Mouse (Mus musculus) thymus, adult 2 months (tissue): Measurements from ENCODE around the gene Shc3.

Experiments used
- CTCF ChIP-seq: fragments of 200-500 bp; IDR thresholded peaks from 2 replicates; pipeline ENCODE4 v1.5.1; 2012; ENCODE audit warnings: mild to moderate bottlenecking, control low read depth, low read length, moderate library complexity, borderline replicate concordance; ENCODE audit not compliant: control insufficient read depth, poor library complexity, insufficient read depth; ENCODE audit errors: extremely low read depth
- POLR2A ChIP-seq: fragments of 200-500 bp; IDR thresholded peaks from 2 replicates; pipeline ENCODE4 v1.6.1; 2012; ENCODE audit warnings: mild to moderate bottlenecking, low read length, control low read depth, moderate library complexity; ENCODE audit not compliant: control insufficient read depth, poor library complexity, insufficient read depth; ENCODE audit errors: extremely low read depth

GRCm38 (mm10) chr13:51539816-51540215, 29.4 kb downstream of the Shc3 start:
- TF ChIP-seq POLR2A (no peak), CTCF (no peak)
